Mouse (Mus musculus): ENCODE data around the gene Plekhg3. TPM values are rescaled to one million over a fixed set of nuclear protein-coding genes. Genes with fewer than 3 reads are reported as not detected.

Plekhg3 gene
- total RNA-seq, 2 experiments from 2014 or later = 11.1 to 13.0 TPM

GRCm38 (mm10) chr12:76619847-76620246 lies 89.2 kb downstream of the Plekhg3 start:
- DNase-seq = no peak

- DNase-seq = no peak
Measured at GRCm38 (mm10) chr12:76623374-76623773, 92.7 kb downstream of the Plekhg3 start.

Small RNA genes within 50 kb of the gene (microRNA-seq; reads per million reads assigned to microRNA genes)
- gene Mir5135 = not detected

Other genes starting within 250 kb of the Plekhg3 start
- under 1 TPM; 0.46 to 0.83 TPM for gene Akap5, start 206.0 kb upstream of the Plekhg3 start, total RNA-seq (2021)
- gene Zbtb25, start 161.3 kb upstream of the Plekhg3 start, total RNA-seq (2021) = 1 to 10 TPM; 5.9 to 9.9 TPM
- 1 to 10 TPM; 5.2 to 5.8 TPM for gene Zbtb1, start 160.6 kb upstream of the Plekhg3 start, total RNA-seq (2021)
- 10 to 100 TPM; 18.5 to 21.5 TPM for gene Hspa2, start 126.7 kb upstream of the Plekhg3 start, total RNA-seq (2021)
- not detected for gene Ppp1r36, start 113.4 kb upstream of the Plekhg3 start, total RNA-seq (2021)
- 10 to 100 TPM; 18.7 to 59.4 TPM for gene Sptb, start 179.7 kb downstream of the Plekhg3 start, total RNA-seq (2021)
- gene Churc1, start 234.6 kb downstream of the Plekhg3 start, total RNA-seq (2021) = 10 to 100 TPM; 77.8 to 87.4 TPM
- 10 to 100 TPM; 12.5 to 13.2 TPM for gene Fntb, start 234.7 kb downstream of the Plekhg3 start, total RNA-seq (2021)